Mouse (Mus musculus) stomach, embryonic 16.5 days (tissue): Measurements from ENCODE around the gene Nova2. TPM values are rescaled to one million over a fixed set of nuclear protein-coding genes. Genes with fewer than 3 reads are reported as not detected.

Experiments used
- ATAC-seq: fragments of 200-750 bp; cut with Nextera tagmentation; 2 replicates; pipeline ENCODE4 v1.8.0; 2017; ENCODE audit warnings: moderate number of reproducible peaks, moderate TSS enrichment; ENCODE audit not compliant: insufficient read depth, low FRiP score
- H3K27ac ChIP-seq: fragments of 300-500 bp; sonication (generic); 2 replicates; pipeline ENCODE4 v1.5.1; 2014; ENCODE audit warnings: low read length
- H3K27me3 ChIP-seq: fragments of 300-500 bp; sonication (generic); 2 replicates; pipeline ENCODE4 v1.6.1; 2014; ENCODE audit warnings: low read length, control low read depth, mixed read lengths; ENCODE audit not compliant: control insufficient read depth, insufficient read depth
- H3K36me3 ChIP-seq: fragments of 300-500 bp; sonication (generic); 2 replicates; pipeline ENCODE4 v1.6.1; 2014; ENCODE audit warnings: low read length; ENCODE audit not compliant: control insufficient read depth, insufficient read depth
- H3K4me1 ChIP-seq: fragments of 300-500 bp; sonication (generic); 2 replicates; pipeline ENCODE4 v1.6.1; 2014; ENCODE audit warnings: low read length, control low read depth, mixed read lengths; ENCODE audit not compliant: control insufficient read depth, insufficient read depth
- H3K4me2 ChIP-seq: fragments of 300-500 bp; sonication (generic); 2 replicates; pipeline ENCODE4 v1.6.1; 2014; ENCODE audit warnings: low read depth, low read length, mixed read lengths
- H3K4me3 ChIP-seq: fragments of 300-500 bp; sonication (generic); replicated peaks from 2 replicates; pipeline ENCODE4 v1.5.1; 2014; ENCODE audit warnings: mild to moderate bottlenecking, low read length
- H3K9ac ChIP-seq: fragments of 300-500 bp; sonication (generic); 2 replicates; pipeline ENCODE4 v1.6.1; 2014; ENCODE audit warnings: low read length
- H3K9me3 ChIP-seq: fragments of 300-500 bp; sonication (generic); replicated peaks from 2 replicates; pipeline ENCODE4 v1.6.1; 2016; ENCODE audit warnings: low read length, control low read depth; ENCODE audit not compliant: control insufficient read depth
- WGBS: fragments of 180-500 bp; shearing (Covaris S2); extraction: QIAGEN DNeasy Blood & Tissue Kit; methylation state at CpG from one replicate; pipeline ENCODE4 v1.1.7; 2014; 5-methylcytosine and 5-hydroxymethylcytosine counted together
- polyA plus RNA-seq: library from polyadenylated mRNA; unstranded; fragments of >200 nt; fragmentation: Nextera tagmentation; extraction: Ambion mirVana; gene quantifications from 2 replicates; pipeline ENCODE4 v1.2.1, GENCODE M21; 2015

Gene Nova2
- polyA plus RNA-seq, 1 experiment from 2014 or later: 0.62 TPM

GRCm38 (mm10) chr7:18893651-18894430, 31.8 kb upstream of the Nova2 start:
- no peaks in the 10 kb centered on the region; the same call in 1 of the 2 replicates for H3K27me3 ChIP-seq
- no peaks in the 10 kb centered on the region for H3K9me3 ChIP-seq
- H3K4me3 ChIP-seq: peak overlapping the region; percentile 43
- H3K27ac ChIP-seq: no peak overlapping the region
- H3K9ac ChIP-seq: peak overlapping the region; percentile 76
- WGBS: 1% methylated on average over 41 of the region's 41 CpGs
- peak overlapping the region; percentile 79 for H3K4me2 ChIP-seq
- peak; percentile 63 for ATAC-seq
- peaks cover 22% of the 10 kb centered on the region for H3K4me1 ChIP-seq
- 0 out of 2 replicates have a peak, but pooled peaks cover 5% of the 10 kb centered on the region for H3K36me3 ChIP-seq

GRCm38 (mm10) chr7:18896536-18896935, 29.2 kb upstream of the Nova2 start:
- peaks cover 22% of the 10 kb centered on the region for H3K4me1 ChIP-seq
- no peaks in the 10 kb centered on the region for H3K9me3 ChIP-seq
- 0 out of 2 replicates have a peak, but pooled peaks cover 5% of the 10 kb centered on the region for H3K36me3 ChIP-seq
- no peak overlapping the region for H3K9ac ChIP-seq
- H3K27ac ChIP-seq: no peak overlapping the region
- H3K4me2 ChIP-seq: no peak overlapping the region
- no peak overlapping the region for H3K4me3 ChIP-seq
- no peak for ATAC-seq
- no peaks in the 10 kb centered on the region; the same call in 1 of the 2 replicates for H3K27me3 ChIP-seq
- WGBS: 45% methylated on average over 5 of the region's 5 CpGs

- H3K27me3 ChIP-seq: no peaks in the 10 kb centered on the region
- no peak overlapping the region for H3K4me2 ChIP-seq
- H3K36me3 ChIP-seq: 0 out of 2 replicates have a peak, but pooled peaks cover 5% of the 10 kb centered on the region
- no peak for ATAC-seq
- no peak overlapping the region for H3K9ac ChIP-seq
- no peaks in the 10 kb centered on the region for H3K4me1 ChIP-seq
- WGBS: 68% methylated on average over 2 of the region's 2 CpGs
- H3K9me3 ChIP-seq: no peaks in the 10 kb centered on the region
- H3K4me3 ChIP-seq: no peak overlapping the region
- no peak overlapping the region for H3K27ac ChIP-seq
These were observed 25.2 kb upstream of the Nova2 start for GRCm38 (mm10) chr7:18900513-18900912.

- ATAC-seq: no peak
- WGBS: 67% methylated on average over 3 of the region's 3 CpGs
These were observed 23.2 kb upstream of the Nova2 start for GRCm38 (mm10) chr7:18902486-18902885.

GRCm38 (mm10) chr7:18904971-18905370, 20.7 kb upstream of the Nova2 start:
- no peaks in the 10 kb centered on the region for H3K36me3 ChIP-seq
- no peak overlapping the region for H3K4me2 ChIP-seq
- no peak overlapping the region for H3K4me3 ChIP-seq
- no peak overlapping the region for H3K9ac ChIP-seq
- ATAC-seq: no peak
- H3K27ac ChIP-seq: no peak overlapping the region
- no peaks in the 10 kb centered on the region for H3K27me3 ChIP-seq
- WGBS: 80% methylated on average over 3 of the region's 3 CpGs
- H3K9me3 ChIP-seq: no peaks in the 10 kb centered on the region
- peaks cover 17% of the 10 kb centered on the region for H3K4me1 ChIP-seq

More at GRCm38 (mm10) chr7:18902486-18902885, 23.2 kb upstream of the Nova2 start:
- Histone ChIP-seq H3K9ac (no peak overlapping the region), H3K4me2 (no peak overlapping the region), H3K9me3 (no peaks in the 10 kb centered on the region), H3K36me3 (0 out of 2 replicates have a peak, but pooled peaks cover 5% of the 10 kb centered on the region), H3K27ac (no peak overlapping the region), H3K4me1 (no peaks in the 10 kb centered on the region), H3K27me3 (no peaks in the 10 kb centered on the region), H3K4me3 (no peak overlapping the region)

- ATAC-seq: no peak
- WGBS: 4% methylated on average over 17 of the region's 17 CpGs
- H3K4me1 ChIP-seq: peaks cover 21% of the 10 kb centered on the region
These were observed 15.9 kb upstream of the Nova2 start for GRCm38 (mm10) chr7:18909797-18910196.

GRCm38 (mm10) chr7:18910241-18910831, 15.4 kb upstream of the Nova2 start, which contains the start of gene Ccdc61:
Gene Ccdc61, minus strand, starts transcription at chr7:18910415.
- WGBS: under 1% methylated on average over 33 of the region's 33 CpGs
- Histone ChIP-seq H3K4me3 (peak within 1 kb of the TSS; percentile 73), H3K9me3 (no peaks in the 10 kb centered on the region), H3K9ac (peak within 1 kb of the TSS; percentile 82), H3K4me2 (peak within 1 kb of the TSS; percentile 58), H3K27ac (no peak within 1 kb of the TSS), H3K4me1 (peaks cover 21% of the 10 kb centered on the region), H3K36me3 (no peaks in the 10 kb centered on the region), H3K27me3 (no peaks in the 10 kb centered on the region)
- peak; percentile 99 for ATAC-seq

More at GRCm38 (mm10) chr7:18909797-18910196, 15.9 kb upstream of the Nova2 start:
- H3K4me2 ChIP-seq: peak overlapping the region; percentile 58
- H3K9ac ChIP-seq: peak overlapping the region; percentile 82
- H3K27me3 ChIP-seq: no peaks in the 10 kb centered on the region
- H3K27ac ChIP-seq: no peak overlapping the region
- no peaks in the 10 kb centered on the region for H3K36me3 ChIP-seq
- peak overlapping the region; percentile 73 for H3K4me3 ChIP-seq
- H3K9me3 ChIP-seq: no peaks in the 10 kb centered on the region

- no peaks in the 10 kb centered on the region for H3K36me3 ChIP-seq
- H3K27me3 ChIP-seq: no peaks in the 10 kb centered on the region
- no peak overlapping the region for H3K27ac ChIP-seq
- WGBS: 68% methylated on average over 4 of the region's 4 CpGs
- no peak overlapping the region for H3K4me3 ChIP-seq
- no peak overlapping the region for H3K9ac ChIP-seq
- ATAC-seq: no peak
- no peaks in the 10 kb centered on the region for H3K9me3 ChIP-seq
- peaks cover 3% of the 10 kb centered on the region; the same call in 1 of the 2 replicates for H3K4me1 ChIP-seq
- no peak overlapping the region for H3K4me2 ChIP-seq
These were observed 9.4 kb upstream of the Nova2 start for GRCm38 (mm10) chr7:18916254-18916653.

GRCm38 (mm10) chr7:18917931-18918330, 7.8 kb upstream of the Nova2 start:
- 55% methylated on average over 3 of the region's 3 CpGs for WGBS
- Histone ChIP-seq H3K27ac (no peak overlapping the region), H3K9ac (no peak overlapping the region), H3K4me3 (no peak overlapping the region), H3K27me3 (peaks cover 3% of the 10 kb centered on the region; the same call in 1 of the 2 replicates), H3K9me3 (no peaks in the 10 kb centered on the region), H3K4me2 (no peak overlapping the region), H3K4me1 (peaks cover 5% of the 10 kb centered on the region; the same call in 1 of the 2 replicates), H3K36me3 (no peaks in the 10 kb centered on the region)
- no peak for ATAC-seq
